Mouse (Mus musculus) G1E (cell line): ENCODE results near the gene Col4a1.

Source experiments
- CTCF ChIP-seq: IDR thresholded peaks from 2 replicates; pipeline ENCODE4 v1.5.1; 2012; ENCODE audit warnings: low read depth, low read length, inconsistent platforms, mixed read lengths
- GATA1 ChIP-seq: IDR thresholded peaks from 2 replicates; pipeline ENCODE4 v1.6.1; 2012; ENCODE audit warnings: borderline replicate concordance, low read length, inconsistent platforms, mixed read lengths
- POLR2AphosphoS5 ChIP-seq: IDR thresholded peaks from 2 replicates; pipeline ENCODE4 v1.6.1; 2012; ENCODE audit warnings: low read depth, low read length, inconsistent platforms; ENCODE audit not compliant: insufficient replicate concordance
- TAL1 ChIP-seq: conservative IDR thresholded peaks from 2 replicates; pipeline ENCODE4 v1.6.1; 2012; ENCODE audit warnings: low read depth, low read length, inconsistent platforms, mixed read lengths

GRCm38 (mm10) chr8:11274415-11274814, 38.2 kb downstream of the Col4a1 start:
- TF ChIP-seq POLR2AphosphoS5: no peak
- no peak for TF ChIP-seq CTCF
- no peak for TF ChIP-seq TAL1
- no peak for TF ChIP-seq GATA1
